Mouse (Mus musculus) c-Kit-positive CD71-positive TER-119-negative erythroid progenitor cells, embryonic 14.5 days (primary cell): ENCODE data around the gene Zfp668.
"Not testable (repeated sequence)": the region's sequence is repeated elsewhere in the genome, so short reads cannot be mapped to it uniquely, and the experiment has no call there.

Source experiments
- DNase-seq: peaks from one replicate; pipeline ENCODE4 v3.0.0-alpha.2; 2013; ENCODE audit warnings: low read depth

Zfp668 gene

GRCm38 (mm10) chr7:127876467-127877348 is at the start of gene Zfp668:
Zfp668 (minus strand) TSS chr7:127876828.
- DNase-seq: peak; percentile 93

DNA sequence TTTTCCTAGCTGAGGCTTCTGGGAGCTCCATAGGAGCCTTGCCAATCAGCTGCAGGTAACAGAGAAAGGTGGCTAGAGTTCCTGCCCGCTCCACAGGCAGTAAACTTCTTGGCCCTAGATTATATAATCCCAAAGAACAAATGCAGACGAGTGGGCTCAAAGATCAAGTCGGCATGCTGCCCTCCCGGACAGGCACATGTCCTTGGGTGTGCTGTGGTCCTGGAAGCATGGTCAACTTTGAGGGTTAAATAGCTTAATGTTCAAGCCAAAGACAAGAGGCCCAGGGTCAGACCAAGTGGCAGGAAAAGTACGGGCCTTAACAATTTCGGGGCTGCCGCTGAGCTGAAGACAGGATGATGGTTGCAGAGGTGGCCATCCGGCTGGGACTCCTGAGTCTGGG is 49.4 kb upstream of the Zfp668 start:
- DNase-seq: no peak

- no peak for DNase-seq
Measured at GRCm38 (mm10) chr7:127925252-127925651, 48.6 kb upstream of the Zfp668 start.

- no peak for DNase-seq
Measured at GRCm38 (mm10) chr7:127923714-127924113, 47.1 kb upstream of the Zfp668 start.

- no peak for DNase-seq
Measured at GRCm38 (mm10) chr7:127922451-127923275, 46.0 kb upstream of the Zfp668 start.

- no peak for DNase-seq
Measured at GRCm38 (mm10) chr7:127921516-127921915, 44.9 kb upstream of the Zfp668 start.

- DNase-seq: no peak
Measured at GRCm38 (mm10) chr7:127919290-127919689, 42.7 kb upstream of the Zfp668 start.

DNA sequence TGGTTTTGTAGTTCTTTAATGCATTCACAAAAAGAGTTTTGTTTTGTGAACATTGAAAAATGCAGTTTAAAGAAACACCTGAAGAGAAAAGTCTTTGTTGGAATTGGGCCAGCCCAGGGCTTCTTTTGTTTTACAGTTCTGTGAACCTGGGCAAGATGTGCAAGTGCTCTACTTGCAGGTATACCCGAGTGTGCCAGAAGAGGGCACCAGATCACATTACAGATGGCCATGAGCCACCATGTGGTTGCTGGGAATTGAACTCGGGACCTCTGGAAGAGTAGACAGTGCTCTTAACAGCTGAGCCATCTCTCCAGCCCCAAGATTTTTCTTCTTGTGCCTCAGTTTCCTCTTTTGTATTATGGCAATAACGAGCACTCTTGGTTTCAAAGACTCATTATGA is 41.6 kb upstream of the Zfp668 start:
- DNase-seq: peak; percentile 58

DNA sequence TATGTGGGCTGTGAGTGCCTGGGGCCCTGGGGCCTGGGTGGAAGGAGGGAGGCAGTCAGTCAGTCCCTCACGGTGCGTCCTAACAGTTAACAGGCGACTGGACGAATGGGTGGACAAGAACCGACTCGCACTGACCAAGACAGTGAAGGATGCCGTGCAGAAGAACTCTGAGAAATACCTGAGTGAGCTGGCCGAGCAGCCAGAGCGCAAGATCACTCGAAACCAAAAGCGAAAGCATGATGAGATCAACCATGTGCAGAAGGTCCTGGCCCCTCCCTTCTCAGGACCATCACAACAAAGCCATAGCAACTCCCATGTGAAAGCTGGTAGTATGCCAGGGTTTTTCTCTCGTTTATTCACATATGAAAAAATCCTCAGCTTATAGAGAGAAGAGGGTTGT is 38.7 kb upstream of the Zfp668 start:
- DNase-seq: no peak

GRCm38 (mm10) chr7:127912938-127913337 is 36.3 kb upstream of the Zfp668 start:
- DNase-seq: no peak

DNA sequence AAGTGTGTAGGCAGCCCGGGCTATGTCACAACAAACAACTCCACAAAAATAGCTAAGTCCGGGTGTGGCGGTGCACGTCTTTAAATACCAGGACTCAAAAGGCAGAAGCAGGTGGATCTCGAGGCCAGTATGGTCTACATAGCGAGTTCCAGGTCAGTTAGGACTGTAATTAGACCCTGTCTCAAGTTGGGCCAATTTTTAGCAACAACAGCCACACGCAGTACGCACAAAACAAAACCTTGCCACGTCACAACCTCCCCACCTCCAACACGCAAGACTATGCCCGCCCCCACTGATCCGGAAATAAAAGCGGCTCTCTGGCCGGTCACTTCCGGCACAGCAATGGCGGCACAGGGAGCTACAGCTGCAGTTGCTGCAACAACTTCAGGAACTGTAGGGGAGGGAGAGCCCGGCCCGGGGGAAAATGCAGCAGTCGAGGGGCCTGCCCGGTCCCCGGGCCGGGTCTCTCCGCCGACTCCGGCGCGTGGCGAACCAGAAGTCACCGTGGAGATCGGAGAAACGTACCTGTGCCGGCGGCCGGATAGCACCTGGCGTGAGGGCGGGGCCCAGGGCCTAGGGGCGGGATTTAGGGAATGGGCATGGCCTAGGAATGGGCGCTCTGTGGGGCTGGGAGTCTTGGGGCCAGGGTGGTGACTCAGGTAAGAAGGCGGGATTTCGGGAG is 35.7 kb upstream of the Zfp668 start, which contains the start of gene Kat8:
TSS of gene Kat8 (plus strand) at position 327 of the 682 bp plus-strand sequence.
- DNase-seq: peak; percentile 91

DNA sequence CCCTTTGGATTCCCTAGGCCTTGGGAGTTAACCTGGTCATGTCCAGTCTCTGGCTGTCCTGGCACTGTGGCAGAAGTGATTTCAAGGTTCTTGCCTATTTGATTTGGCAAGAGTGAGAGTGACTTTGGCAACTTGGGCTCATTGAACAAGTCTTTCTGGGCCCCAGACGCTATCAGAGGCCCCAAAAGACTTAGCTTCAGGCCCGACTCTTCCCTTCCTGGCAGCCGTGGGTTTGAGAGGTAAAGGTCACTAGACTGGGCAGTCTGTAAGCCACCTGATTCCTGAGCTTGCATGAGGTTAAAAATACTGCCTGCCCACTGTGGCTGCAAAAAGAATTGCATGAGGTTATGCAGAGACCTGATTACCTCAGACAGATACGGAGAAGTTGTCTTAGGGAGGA is 32.0 kb upstream of the Zfp668 start:
- DNase-seq: no peak

DNA sequence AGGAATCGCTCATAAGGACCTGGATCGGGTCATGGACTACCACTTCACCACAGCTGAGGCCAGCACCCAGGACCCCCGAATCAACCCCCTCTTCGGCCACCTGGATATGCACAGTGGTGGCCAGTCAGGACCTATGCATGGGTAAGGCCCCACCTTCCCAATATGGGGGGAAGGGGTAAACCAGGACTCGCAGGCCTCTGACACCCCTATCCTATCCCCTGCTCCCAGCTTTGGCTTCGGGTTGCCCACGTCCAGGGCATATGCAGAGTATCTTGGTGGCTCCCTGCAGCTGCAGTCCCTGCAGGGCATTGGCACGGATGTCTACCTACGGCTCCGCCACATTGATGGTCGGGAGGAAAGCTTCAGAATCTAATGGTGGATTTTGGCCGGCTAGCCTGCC is 31.3 kb upstream of the Zfp668 start:
- DNase-seq: no peak

DNA sequence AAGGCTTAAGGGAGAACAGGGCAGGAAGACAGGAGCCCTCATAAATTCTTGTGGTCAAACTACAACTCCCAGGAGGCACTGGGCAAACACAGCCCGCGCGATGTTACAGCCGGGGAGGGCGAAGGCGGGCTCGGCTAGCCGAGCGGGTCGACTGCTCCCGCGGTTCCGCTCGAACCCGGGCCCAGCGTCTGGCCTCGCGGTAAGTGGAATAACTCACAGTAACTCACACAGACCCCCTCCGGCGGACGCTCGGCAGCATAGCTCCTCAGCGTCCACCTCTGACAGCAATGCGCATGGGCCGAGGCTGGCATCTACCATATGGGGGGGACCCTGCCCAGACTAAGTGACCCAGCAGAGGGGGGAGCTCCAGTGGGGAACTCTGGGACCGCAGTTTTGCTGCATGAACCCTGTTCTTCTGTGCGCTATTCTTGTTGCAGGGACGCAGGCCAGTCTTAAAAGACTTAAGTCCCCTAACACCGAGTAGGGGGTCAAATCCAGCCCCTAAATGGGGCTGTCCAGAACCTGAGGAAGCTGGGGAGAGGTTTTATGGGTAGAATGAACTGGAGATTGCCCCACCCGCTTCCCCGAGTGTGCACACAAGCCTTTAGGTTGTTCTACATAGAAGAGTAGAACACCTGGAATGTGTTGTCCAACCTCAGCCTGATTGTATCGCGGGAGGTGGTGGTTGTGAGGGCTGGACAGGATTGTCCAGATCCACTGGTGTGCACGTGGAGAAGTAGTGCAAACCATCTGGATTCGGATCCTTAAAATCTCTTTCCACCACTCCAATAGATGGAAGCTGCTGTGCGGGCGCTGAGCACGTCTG is 27.6 kb upstream of the Zfp668 start, which contains the start of gene Bckdk:
TSS of gene Bckdk (plus strand) at position 112 of the 826 bp plus-strand sequence.
- DNase-seq: peak; percentile 70

DNA sequence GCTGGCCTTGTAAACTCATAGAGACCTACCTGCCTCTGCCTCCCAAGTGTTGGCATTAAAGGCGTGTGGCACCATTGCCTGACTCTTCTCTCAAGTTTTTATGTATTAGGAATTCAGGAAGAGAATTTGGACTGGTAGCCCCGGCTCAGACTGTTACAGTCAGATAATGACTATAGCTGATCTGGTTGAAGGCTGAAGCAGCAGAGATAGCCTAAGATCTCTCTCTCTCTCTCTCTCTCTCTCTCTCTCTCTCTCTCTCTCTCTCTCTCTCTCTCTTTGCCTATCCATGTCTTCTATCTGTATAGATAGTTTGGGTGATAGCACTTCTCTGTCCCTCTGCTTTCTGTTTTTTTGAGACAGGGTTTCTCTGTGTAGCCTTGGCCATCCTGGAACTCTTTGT is 25.1 kb upstream of the Zfp668 start:
- DNase-seq: no peak

GRCm38 (mm10) chr7:127899997-127900396 is 23.4 kb upstream of the Zfp668 start:
- no peak for DNase-seq

GRCm38 (mm10) chr7:127898179-127898956 is 21.7 kb upstream of the Zfp668 start:
- DNase-seq: no peak

DNA sequence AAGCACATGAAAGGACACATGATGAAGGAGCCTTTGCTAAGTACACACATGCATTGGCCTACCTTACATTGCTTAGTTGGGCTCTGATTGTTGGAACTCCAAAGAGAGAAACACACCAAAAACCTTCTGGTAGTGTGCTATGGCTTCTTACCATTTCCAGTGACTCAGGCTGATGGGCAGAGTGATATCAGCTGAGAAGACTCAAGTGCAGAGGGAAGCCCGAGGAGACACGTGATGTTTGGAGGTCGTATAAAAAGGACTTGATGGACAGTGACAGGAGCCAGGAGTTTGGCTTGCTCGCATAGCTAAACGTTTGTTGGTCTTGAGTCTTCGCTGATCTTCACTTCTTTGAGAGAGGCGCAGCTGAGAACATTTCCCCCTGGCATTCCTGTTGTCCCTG is 20.9 kb upstream of the Zfp668 start:
- no peak for DNase-seq

GRCm38 (mm10) chr7:127896384-127896783 is 19.8 kb upstream of the Zfp668 start:
- DNase-seq: peak; percentile 66

DNA sequence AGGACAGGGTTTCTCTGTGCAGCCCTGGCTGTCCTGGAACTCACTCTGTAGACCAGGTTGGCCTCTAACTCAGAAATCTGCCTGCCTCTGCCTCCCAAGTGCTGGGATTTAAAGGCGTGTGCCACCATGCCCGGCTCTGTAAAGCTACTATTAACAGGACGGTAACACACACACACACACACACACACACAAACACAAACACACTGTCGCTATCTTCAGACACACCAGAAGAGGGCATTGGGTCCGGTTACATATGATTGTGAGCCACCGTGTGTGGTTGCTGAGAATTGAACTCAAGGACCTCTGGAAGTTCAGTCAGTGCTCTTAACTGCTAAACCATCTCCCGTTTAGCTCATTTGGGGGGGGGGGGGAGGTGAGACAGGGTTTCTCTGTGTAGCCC is 19.3 kb upstream of the Zfp668 start:
- DNase-seq: not testable (repeated sequence)

DNA sequence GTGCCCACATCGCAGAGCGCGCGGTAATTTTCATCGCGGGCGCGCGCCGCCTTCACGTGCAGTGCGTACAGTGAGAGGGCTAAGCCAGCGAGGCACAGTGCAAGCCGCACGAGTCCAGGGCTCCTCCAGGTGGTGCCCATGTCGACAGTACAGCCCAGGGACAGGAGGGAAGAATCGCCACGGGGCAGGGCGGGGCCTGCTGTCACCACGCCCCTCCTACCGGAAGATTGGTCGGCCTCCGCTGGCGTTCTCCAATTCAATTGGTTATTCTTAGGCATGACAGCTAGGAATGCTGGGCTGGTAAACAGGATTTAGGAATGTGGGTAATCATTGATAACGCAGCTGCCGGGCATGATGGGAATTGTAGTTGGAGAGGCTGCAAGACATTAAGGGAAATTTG is 18.8 kb upstream of the Zfp668 start, which contains the start of the genes Gm21974 and Vkorc1:
TSS of gene Gm21974 (minus strand) at position 13 of the 400 bp plus-strand sequence.
TSS of gene Vkorc1 (minus strand) at position 176 of the 400 bp plus-strand sequence.
- peak; percentile 88 for DNase-seq
